Mouse (Mus musculus) liver, adult 10 weeks (tissue): ENCODE measurements around the gene Gmfg. TPM values are rescaled to one million over a fixed set of nuclear protein-coding genes. Genes with fewer than 3 reads are reported as not detected.

Source experiments
- polyA plus RNA-seq: library from polyadenylated mRNA; stranded (reverse); fragments of 350-450 nt; fragmentation: Illumina TruSeq; extraction: RNeasy Lipid Tissue Mini Kit (QIAGEN cat#74804); gene quantifications from one replicate; pipeline ENCODE4 v1.2.3, GENCODE M21; 2014; ENCODE audit warnings: low read depth, low replicate concordance

The Gmfg gene
- polyA plus RNA-seq: 8.5 TPM

GRCm38 (mm10) chr7:28436932-28437570 is at the start of gene Gmfg:
Gene Gmfg (plus strand): TSS chr7:28437447.

GRCm38 (mm10) chr7:28392429-28393271 is 44.6 kb upstream of the Gmfg start, which contains the start of the genes Med29 and Paf1:
Gene Med29 (minus strand): TSS chr7:28392708.
Gene Paf1 (plus strand): TSS chr7:28392951.

GRCm38 (mm10) chr7:28451531-28452360 is 14.5 kb downstream of the Gmfg start, which contains the start of gene Lrfn1:
Gene Lrfn1 (plus strand): TSS chr7:28451980.

Other genes with a start within 250 kb of the Gmfg start
- 0.37 TPM for gene Eid2, start 169.6 kb upstream of the Gmfg start, polyA plus RNA-seq
- gene Eid2b, start 159.7 kb upstream of the Gmfg start, polyA plus RNA-seq: 3.9 TPM
- gene Selenov, start 146.3 kb upstream of the Gmfg start, polyA plus RNA-seq: not detected
- gene Dll3, start 135.2 kb upstream of the Gmfg start, polyA plus RNA-seq: not detected
- 6.1 TPM for gene Timm50, start 125.4 kb upstream of the Gmfg start, polyA plus RNA-seq
- 11.9 TPM for gene Supt5, start 98.7 kb upstream of the Gmfg start, polyA plus RNA-seq
- 116 TPM for gene Rps16, start 86.8 kb upstream of the Gmfg start, polyA plus RNA-seq
- 0.74 TPM for gene Plekhg2, start 64.8 kb upstream of the Gmfg start, polyA plus RNA-seq
- 87.4 TPM for gene Zfp36, start 57.2 kb upstream of the Gmfg start, polyA plus RNA-seq
- gene Med29, start 44.7 kb upstream of the Gmfg start, polyA plus RNA-seq: 1.7 TPM
- gene Paf1, start 44.5 kb upstream of the Gmfg start, polyA plus RNA-seq: 27.4 TPM
- gene Lrfn1, start 14.5 kb downstream of the Gmfg start, polyA plus RNA-seq: not detected
- not detected for gene Ifnl2, start 73.0 kb downstream of the Gmfg start, polyA plus RNA-seq
- not detected for gene Ifnl3, start 85.4 kb downstream of the Gmfg start, polyA plus RNA-seq
- not detected for gene Sycn, start 103.4 kb downstream of the Gmfg start, polyA plus RNA-seq
- not detected for gene Nccrp1, start 109.8 kb downstream of the Gmfg start, polyA plus RNA-seq
- 3.5 TPM for gene Samd4b, start 160.7 kb downstream of the Gmfg start, polyA plus RNA-seq
- gene Pak4, start 160.7 kb downstream of the Gmfg start, polyA plus RNA-seq: 0.82 TPM
- not detected for gene Acp7, start 193.9 kb downstream of the Gmfg start, polyA plus RNA-seq